Mouse (Mus musculus) embryo, embryonic 11 days (tissue): ENCODE measurements around the gene Npl.
"Not testable (repeated sequence)": the region's sequence is repeated elsewhere in the genome, so short reads cannot be mapped to it uniquely, and the experiment has no call there.

ENCODE experiments used
- DNase-seq: peaks from one replicate; pipeline ENCODE4 v3.0.0-alpha.2; 2015

Gene Npl

GRCm38 (mm10) chr1:153540753-153541152 is 9.1 kb downstream of the Npl start:
- DNase-seq: no peak

GRCm38 (mm10) chr1:153539739-153540333 is 10.0 kb downstream of the Npl start:
- DNase-seq: no peak

- peak; percentile 17 for DNase-seq
These were observed 14.2 kb downstream of the Npl start for GRCm38 (mm10) chr1:153535611-153536010.

GRCm38 (mm10) chr1:153532896-153533295 is 16.9 kb downstream of the Npl start:
- DNase-seq: not testable (repeated sequence)

GRCm38 (mm10) chr1:153532234-153532841 is 17.5 kb downstream of the Npl start:
- peak; percentile 81 for DNase-seq

GRCm38 (mm10) chr1:153531677-153532233 is 18.1 kb downstream of the Npl start:
- peak; percentile 57 for DNase-seq

GRCm38 (mm10) chr1:153522116-153522515 is 27.7 kb downstream of the Npl start:
- DNase-seq: no peak

- no peak for DNase-seq
These were observed 34.5 kb downstream of the Npl start for GRCm38 (mm10) chr1:153515368-153515767.

GRCm38 (mm10) chr1:153510330-153511009 is 39.4 kb downstream of the Npl start:
- no peak for DNase-seq

- DNase-seq: not testable (repeated sequence)
These were observed 40.3 kb downstream of the Npl start for GRCm38 (mm10) chr1:153509569-153509968.

GRCm38 (mm10) chr1:153509012-153509411 is 40.8 kb downstream of the Npl start:
- no peak for DNase-seq

GRCm38 (mm10) chr1:153506266-153506665 is 43.6 kb downstream of the Npl start:
- no peak for DNase-seq

GRCm38 (mm10) chr1:153501644-153502321 is 48.1 kb downstream of the Npl start:
- DNase-seq: no peak

- no peak for DNase-seq
These were observed 49.8 kb downstream of the Npl start for GRCm38 (mm10) chr1:153500030-153500429.

GRCm38 (mm10) chr1:153496030-153496429 is 53.8 kb downstream of the Npl start:
- no peak for DNase-seq

- DNase-seq: peak; percentile 18
These were observed 55.9 kb downstream of the Npl start for GRCm38 (mm10) chr1:153493931-153494330.

- DNase-seq: no peak
These were observed 56.5 kb downstream of the Npl start for GRCm38 (mm10) chr1:153493338-153493737.

GRCm38 (mm10) chr1:153491822-153492221 is 58.0 kb downstream of the Npl start:
- DNase-seq: no peak

GRCm38 (mm10) chr1:153491345-153491744 is 58.5 kb downstream of the Npl start:
- DNase-seq: no peak

- no peak for DNase-seq
These were observed 59.9 kb downstream of the Npl start for GRCm38 (mm10) chr1:153489963-153490362.

- no peak for DNase-seq
These were observed 60.3 kb downstream of the Npl start for GRCm38 (mm10) chr1:153489540-153489939.

GRCm38 (mm10) chr1:153489132-153489531 is 60.7 kb downstream of the Npl start:
- no peak for DNase-seq

- DNase-seq: peak; percentile 98
These were observed 62.4 kb downstream of the Npl start, which contains the start of gene Dhx9 for GRCm38 (mm10) chr1:153487500-153487879. Dhx9 (minus strand) TSS chr1:153487660.
